Mouse (Mus musculus) testis, adult 10 weeks (tissue): ENCODE measurements around the gene Hhip. TPM values are rescaled to one million over a fixed set of nuclear protein-coding genes. Genes with fewer than 3 reads are reported as not detected.

Experiments used
- polyA plus RNA-seq: library from polyadenylated mRNA; stranded (reverse); fragments of 350-450 nt; fragmentation: Illumina TruSeq; extraction: RNeasy Lipid Tissue Mini Kit (QIAGEN cat#74804); gene quantifications from one replicate; pipeline ENCODE4 v1.2.3, GENCODE M21; 2014; ENCODE audit warnings: low read depth, low replicate concordance

The Hhip gene
- 0.78 TPM for polyA plus RNA-seq

DNA sequence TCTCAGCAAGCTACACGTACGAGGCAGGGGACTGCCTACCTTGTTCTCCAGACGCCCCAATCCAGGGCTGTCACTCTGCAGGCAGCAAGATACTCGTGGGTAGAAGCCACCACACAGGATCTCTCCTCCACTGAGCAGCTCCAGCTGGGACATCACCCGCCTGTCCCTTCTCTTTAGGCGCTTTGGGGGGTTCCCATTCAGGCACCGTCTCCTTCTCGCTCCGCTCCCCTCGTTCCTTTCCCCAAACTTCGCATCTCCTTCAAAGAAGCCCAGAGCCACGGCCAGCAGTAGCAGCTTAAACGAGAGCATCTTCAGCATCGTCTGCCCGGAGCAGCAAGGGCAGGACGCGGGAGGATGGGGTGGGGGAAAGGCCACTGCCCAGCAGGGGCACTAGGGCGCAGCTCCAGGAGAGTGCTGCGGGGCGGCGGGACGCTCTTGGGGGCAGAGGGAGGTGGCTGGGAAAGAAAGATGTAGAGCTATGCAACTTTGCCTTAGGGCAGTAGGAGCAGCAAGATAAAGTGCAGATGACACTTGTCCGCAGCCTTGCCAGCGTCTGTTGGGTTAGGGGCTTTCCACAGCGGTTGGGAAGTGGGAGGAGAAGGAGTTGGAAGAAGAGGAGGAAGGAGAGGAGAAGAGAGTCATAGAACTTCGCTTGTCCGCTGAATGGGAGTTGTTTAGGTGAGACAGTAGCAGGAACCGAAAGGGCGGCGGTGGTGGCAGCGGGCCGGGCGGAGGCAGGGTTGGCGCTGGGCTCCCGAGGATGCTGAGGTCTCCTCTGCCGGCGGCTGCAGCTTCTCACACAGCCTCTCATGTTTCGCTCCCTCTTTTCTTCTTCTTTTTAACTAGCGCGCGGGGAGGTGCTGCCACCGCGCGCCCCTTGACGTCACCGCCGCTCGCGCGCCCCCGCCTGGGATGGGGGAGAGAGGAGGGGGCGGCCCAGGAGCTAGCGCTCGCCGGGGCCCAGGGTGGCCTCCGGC is at the start of gene Hhip:
Gene Hhip (minus strand): TSS at position 809 of the 977 bp plus-strand sequence.

